Mouse (Mus musculus) thymus, adult 2 months (tissue): ENCODE measurements around the gene Tsen54.

Experiments used
- CTCF ChIP-seq: fragments of 200-500 bp; IDR thresholded peaks from 2 replicates; pipeline ENCODE4 v1.5.1; 2012; ENCODE audit warnings: mild to moderate bottlenecking, control low read depth, low read length, moderate library complexity, borderline replicate concordance; ENCODE audit not compliant: control insufficient read depth, poor library complexity, insufficient read depth; ENCODE audit errors: extremely low read depth
- POLR2A ChIP-seq: fragments of 200-500 bp; IDR thresholded peaks from 2 replicates; pipeline ENCODE4 v1.6.1; 2012; ENCODE audit warnings: mild to moderate bottlenecking, low read length, control low read depth, moderate library complexity; ENCODE audit not compliant: control insufficient read depth, poor library complexity, insufficient read depth; ENCODE audit errors: extremely low read depth

DNA sequence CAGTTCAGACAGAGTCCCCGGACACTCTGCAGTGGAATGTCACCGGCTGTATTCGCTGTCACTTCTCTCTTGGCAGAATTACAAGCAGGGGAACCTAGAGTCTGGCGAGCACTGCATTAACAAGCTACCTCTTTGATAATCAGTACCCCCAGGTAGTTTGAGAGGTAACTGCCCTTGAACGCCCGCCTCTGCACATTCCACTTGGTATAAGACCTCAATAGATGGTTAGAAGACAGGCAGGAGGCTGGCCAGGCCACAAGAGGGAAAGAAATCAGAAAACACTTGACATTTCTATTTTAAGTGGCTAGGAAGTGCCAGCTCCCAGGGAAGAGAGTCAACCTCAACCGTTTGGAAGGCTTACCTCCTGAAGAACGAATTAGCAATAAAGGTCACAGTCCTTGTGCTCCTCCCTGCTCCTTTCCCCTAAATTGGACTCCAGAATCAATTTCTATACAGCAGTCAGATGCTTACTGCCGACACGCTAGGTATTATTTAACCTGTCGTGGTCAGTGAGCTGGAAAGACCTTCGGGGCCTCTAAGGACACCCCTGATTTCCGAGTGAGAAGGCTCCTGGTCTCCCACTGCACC, 48.1 kb upstream of the Tsen54 start:
- TF ChIP-seq POLR2A: no peak
- no peak for TF ChIP-seq CTCF
